In the genomic region with DNA sequence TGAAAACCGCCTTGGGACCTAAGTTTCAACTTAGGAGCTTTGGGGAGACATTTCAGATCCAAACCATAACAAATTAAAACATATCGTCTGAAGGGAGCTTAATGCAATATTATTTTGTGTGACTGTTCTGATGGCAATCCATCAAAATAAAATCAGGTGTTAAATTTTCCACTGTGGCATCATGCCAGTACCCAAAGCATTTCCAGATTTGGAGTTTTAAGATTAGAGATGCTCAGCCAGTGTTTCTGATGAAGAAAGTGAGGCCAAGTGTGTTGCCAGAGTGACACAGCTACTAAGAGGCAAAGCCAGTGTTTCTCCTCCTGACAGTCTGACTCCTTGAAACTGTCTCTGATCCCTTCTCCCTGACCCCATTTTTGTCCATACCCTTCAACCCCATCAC, we compare ENCODE assay signal across 27 mouse cellular contexts.
"Had no signal": no experiment of that assay in that cellular context is flagged by ENCODE, and none has a peak within 500 bp of the region (broad histone marks: within the 10 kb centered on the region; RNA-seq: fewer than 3 reads in every experiment).

No protein-coding gene starts in this region.

- H3K9ac ChIP-seq: heart, embryonic 12.5 days; hindbrain, embryonic 12.5 days; hindbrain, embryonic 14.5 days; intestine, embryonic 15.5 days; limb, embryonic 12.5 days; liver, embryonic 13.5 days had no signal

- H3K36me3 ChIP-seq: heart, embryonic 10.5 days; heart, embryonic 12.5 days; hindbrain, embryonic 10.5 days; hindbrain, embryonic 12.5 days; intestine, embryonic 15.5 days; limb, embryonic 10.5 days; limb, embryonic 12.5 days; liver, embryonic 13.5 days had no signal

- H3K9me3 ChIP-seq: heart, embryonic 10.5 days; heart, embryonic 12.5 days; hindbrain, embryonic 10.5 days; hindbrain, embryonic 12.5 days; intestine, embryonic 15.5 days; limb, embryonic 10.5 days; limb, embryonic 12.5 days; liver, embryonic 13.5 days had no signal

- H3K27me3 ChIP-seq: heart, embryonic 12.5 days; hindbrain, embryonic 12.5 days; intestine, embryonic 15.5 days; limb, embryonic 12.5 days; liver, embryonic 13.5 days had no signal

- DNase-seq: gastrocnemius, adult 2 months; gastrocnemius, postnatal 10 days; gastrocnemius, postnatal 25 days; heart, adult 18-20 months; heart, postnatal 10 days; heart, postnatal 4 days; kidney, adult 18-20 months; kidney, adult 8-10 months; kidney, postnatal 10 days; kidney, postnatal 25 days; kidney, postnatal 4 days; liver; liver, embryonic 13.5 days had no signal

- H3K4me3 ChIP-seq: gastrocnemius, adult 2 months; heart, embryonic 10.5 days; heart, embryonic 12.5 days; hindbrain, embryonic 10.5 days; hindbrain, embryonic 12.5 days; intestine, embryonic 15.5 days; layer of hippocampus, adult 2 months; left cerebral cortex, adult 2 months; limb, embryonic 10.5 days; limb, embryonic 12.5 days; liver, embryonic 13.5 days had no signal

- H3K27ac ChIP-seq: gastrocnemius, adult 2 months; heart, embryonic 10.5 days; hindbrain, embryonic 10.5 days; hindbrain, embryonic 12.5 days; hindbrain, embryonic 14.5 days; intestine, embryonic 15.5 days; layer of hippocampus, adult 2 months; left cerebral cortex, adult 2 months; limb, embryonic 10.5 days; limb, embryonic 12.5 days; liver, embryonic 13.5 days had no signal

- ATAC-seq: hindbrain, embryonic 16.5 days; inflammation-experienced regulatory T-cells, adult 6 months; intestine, embryonic 15.5 days; intestine, postnatal 0 days had no signal

- H3K4me2 ChIP-seq: heart, embryonic 12.5 days; hindbrain, embryonic 12.5 days; hindbrain, embryonic 14.5 days; intestine, embryonic 15.5 days; limb, embryonic 12.5 days; liver, embryonic 11.5 days; liver, embryonic 13.5 days had no signal

- H3K4me1 ChIP-seq: heart, embryonic 10.5 days; heart, embryonic 12.5 days; hindbrain, embryonic 10.5 days; hindbrain, embryonic 12.5 days; intestine, embryonic 15.5 days; limb, embryonic 10.5 days; limb, embryonic 12.5 days had no signal
